Mouse (Mus musculus) lung, postnatal 14 days (tissue): ENCODE data around the gene Camk1d.

Experiments used
- DNase-seq: peaks from one replicate; pipeline ENCODE4 v3.0.0; 2021

Gene Camk1d

GRCm38 (mm10) chr2:5656326-5656725 is 58.0 kb downstream of the Camk1d start:
- DNase-seq, result no peak

GRCm38 (mm10) chr2:5652071-5652470 is 62.2 kb downstream of the Camk1d start:
- no peak for DNase-seq

- DNase-seq, result no peak
These were observed 62.9 kb downstream of the Camk1d start for GRCm38 (mm10) chr2:5651285-5651870.

- no peak for DNase-seq
These were observed 65.1 kb downstream of the Camk1d start for GRCm38 (mm10) chr2:5649226-5649625.

GRCm38 (mm10) chr2:5648764-5649163 is 65.6 kb downstream of the Camk1d start:
- no peak for DNase-seq

GRCm38 (mm10) chr2:5646322-5646721 is 68.0 kb downstream of the Camk1d start:
- no peak for DNase-seq

GRCm38 (mm10) chr2:5645584-5645983 is 68.7 kb downstream of the Camk1d start:
- no peak for DNase-seq

GRCm38 (mm10) chr2:5643937-5644336 is 70.4 kb downstream of the Camk1d start:
- DNase-seq, result no peak

- DNase-seq, result no peak
These were observed 71.1 kb downstream of the Camk1d start for GRCm38 (mm10) chr2:5643226-5643625.

- DNase-seq, result no peak
These were observed 71.7 kb downstream of the Camk1d start for GRCm38 (mm10) chr2:5642624-5643023.

GRCm38 (mm10) chr2:5641678-5642077 is 72.6 kb downstream of the Camk1d start:
- no peak for DNase-seq

- no peak for DNase-seq
These were observed 73.7 kb downstream of the Camk1d start for GRCm38 (mm10) chr2:5640586-5640985.

GRCm38 (mm10) chr2:5636801-5637742 is 77.2 kb downstream of the Camk1d start:
- no peak for DNase-seq

GRCm38 (mm10) chr2:5632355-5632684 is 82.0 kb downstream of the Camk1d start:
- DNase-seq, result no peak

GRCm38 (mm10) chr2:5631676-5632354 is 82.5 kb downstream of the Camk1d start:
- DNase-seq, result no peak

GRCm38 (mm10) chr2:5630710-5631109 is 83.6 kb downstream of the Camk1d start:
- DNase-seq, result no peak

GRCm38 (mm10) chr2:5624379-5624778 is 89.9 kb downstream of the Camk1d start:
- DNase-seq, result no peak

GRCm38 (mm10) chr2:5618361-5618896 is 95.9 kb downstream of the Camk1d start:
- DNase-seq, result no peak

- DNase-seq, result no peak
These were observed 99.4 kb downstream of the Camk1d start for GRCm38 (mm10) chr2:5614896-5615295.

- no peak for DNase-seq
These were observed 100.0 kb downstream of the Camk1d start for GRCm38 (mm10) chr2:5614308-5614705.

GRCm38 (mm10) chr2:5613651-5614307 is 100.5 kb downstream of the Camk1d start:
- DNase-seq, result no peak

GRCm38 (mm10) chr2:5611601-5612000 is 102.7 kb downstream of the Camk1d start:
- DNase-seq, result no peak

GRCm38 (mm10) chr2:5610521-5610920 is 103.8 kb downstream of the Camk1d start:
- DNase-seq, result no peak
